Mouse (Mus musculus): ENCODE measurements around the gene Patl2.
A peak's percentile ranks its signal among the peaks of the same experiment; 100 is the strongest.

GRCm38 (mm10) chr2:122102070-122102469 lies 83.9 kb downstream of the Patl2 start:
- peak; percentile 31; the same call in 1 of the 2 replicates for TF ChIP-seq CTCF (conservative IDR thresholded peaks at IDR 0.05; ENCODE audit: low read length)
- TF ChIP-seq NANOG (IDR thresholded peaks at IDR 0.05; ENCODE audit: borderline replicate concordance, low read length), result no peak
